Mouse (Mus musculus) liver, embryonic 14.5 days (tissue): ENCODE measurements at regions not wholly inside any gene's neighbourhood (a gene's known extent, or its start where the extent isn't known, plus 50 kb on each side); places are given as distances from the start of the nearest gene placed in this dataset.

ENCODE experiments used
- CTCF ChIP-seq: IDR thresholded peaks from 2 replicates; pipeline ENCODE4 v1.5.1; 2016; ENCODE audit warnings: antibody characterized with exemption, low read depth, control low read depth
- EP300 ChIP-seq: IDR thresholded peaks from 2 replicates; pipeline ENCODE4 v1.6.1; 2016; ENCODE audit warnings: antibody characterized with exemption, low read depth

DNA sequence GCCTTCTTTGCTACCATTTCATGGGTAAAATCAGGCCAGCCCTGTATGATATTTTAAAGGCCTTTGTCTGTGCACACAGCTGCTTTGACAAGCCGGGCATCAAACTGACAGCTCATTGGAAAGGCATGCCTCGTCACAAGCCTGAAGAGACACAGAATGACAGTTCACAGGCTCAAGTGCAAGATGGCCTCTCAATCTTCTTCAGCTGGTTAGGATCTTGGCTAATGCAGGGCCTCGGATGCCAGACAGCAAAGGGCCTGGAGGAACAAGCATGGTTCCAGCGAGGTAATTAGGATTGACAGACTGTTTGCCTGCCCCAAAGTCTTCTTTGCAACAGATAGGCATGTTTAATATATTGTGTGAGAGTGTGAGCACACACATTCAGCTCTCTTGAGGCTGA lies 109.3 kb upstream of the Mmadhc start:
- no peak for TF ChIP-seq CTCF
- TF ChIP-seq EP300, result no peak
